Mouse (Mus musculus): ENCODE results near the gene Wfdc13. TPM values are rescaled to one million over a fixed set of nuclear protein-coding genes. Genes with fewer than 3 reads are reported as not detected.
A peak's percentile ranks its signal among the peaks of the same experiment; 100 is the strongest.

Gene Wfdc13
- total RNA-seq (2012; rRNA removed) = not detected in 2 replicates
- total RNA-seq (2014; rRNA removed) = not detected in 2 replicates
- polyA plus RNA-seq (2012; ENCODE audit: insufficient read length, low read depth) = not detected in 2 replicates

- TF ChIP-seq MAZ (IDR thresholded peaks at IDR 0.05; ENCODE audit: low read depth, low read length) (no peak), ZKSCAN1 (IDR thresholded peaks at IDR 0.05; ENCODE audit: borderline replicate concordance, low read depth, low read length) (no peak)
- no peak within 1 kb of the TSS for H3K9ac ChIP-seq (ENCODE audit: insufficient read depth, low read depth)
- dilution Hi-C loops (cut with MboI; ENCODE audit: extremely low pct_ligation_motif_present, extremely low pct_unique_long_range_greater_than_20kb, low sequenced_read_pairs) = no loop called here
- H3K27me3 ChIP-seq (replicated peaks) = peaks cover 69% of the 10 kb centered on the region
- no peaks in the 10 kb centered on the region for H3K79me2 ChIP-seq (replicated peaks; ENCODE audit: control insufficient read depth, extremely low read depth, insufficient read depth, poor library complexity, severe bottlenecking)
- H3K4me1 ChIP-seq (ENCODE audit: control insufficient read depth in 1 of 2, insufficient read depth in 2 of 2) = peaks cover 2 to 3% of the 10 kb centered on the region in 2 experiments; a peak in 3 of 4 replicates
- no peak for DNase-seq (ENCODE audit: extremely low read depth)
- no peak within 1 kb of the TSS for H3K27ac ChIP-seq (ENCODE audit: insufficient read depth, low read depth)
- H3K4me3 ChIP-seq (replicated peaks in 1 of 3; ENCODE audit: low read depth in 2 of 3, low read length in 2 of 3, poor library complexity in 1 of 3) = no peak within 1 kb of the TSS
- H3K4me2 ChIP-seq (ENCODE audit: insufficient read depth, low read depth, poor library complexity, severe bottlenecking) = no peak within 1 kb of the TSS
- H3K9me3 ChIP-seq (replicated peaks; ENCODE audit: low read length) = no peaks in the 10 kb centered on the region
- in situ Hi-C loops (cut with MboI; ENCODE audit: low pct_ligation_motif_present, low pct_unique_long_range_greater_than_20kb, low sequenced_read_pairs) = no loop called here
- no peaks in the 10 kb centered on the region for H3K36me3 ChIP-seq (replicated peaks in 1 of 2; ENCODE audit: control insufficient read depth in 1 of 2, insufficient read depth in 1 of 2, low read length in 1 of 2)
These were observed at the start of gene Wfdc13 for GRCm38 (mm10) chr2:164684807-164685206. Gene Wfdc13 (plus strand): TSS chr2:164685107.

GRCm38 (mm10) chr2:164635266-164635665, 49.6 kb upstream of the Wfdc13 start:
- in situ Hi-C loops (cut with MboI; ENCODE audit: low pct_ligation_motif_present, low pct_unique_long_range_greater_than_20kb, low sequenced_read_pairs) (no loop called here), dilution Hi-C loops (cut with MboI; ENCODE audit: extremely low pct_ligation_motif_present, extremely low pct_unique_long_range_greater_than_20kb, low sequenced_read_pairs) (no loop called here)
- Histone ChIP-seq H3K4me1 (ENCODE audit: control insufficient read depth in 1 of 2, insufficient read depth in 2 of 2) (no peaks in the 10 kb centered on the region), H3K4me2 (ENCODE audit: insufficient read depth, low read depth, poor library complexity, severe bottlenecking) (no peak overlapping the region), H3K79me2 (replicated peaks; ENCODE audit: control insufficient read depth, extremely low read depth, insufficient read depth, poor library complexity, severe bottlenecking) (no peaks in the 10 kb centered on the region), H3K4me3 (replicated peaks in 1 of 3; ENCODE audit: low read depth in 2 of 3, low read length in 2 of 3, poor library complexity in 1 of 3) (no peak overlapping the region), H3K9ac (ENCODE audit: insufficient read depth, low read depth) (no peak overlapping the region), H3K9me3 (replicated peaks; ENCODE audit: low read length) (peaks cover 7% of the 10 kb centered on the region), H3K27ac (ENCODE audit: insufficient read depth, low read depth) (no peak overlapping the region), H3K36me3 (replicated peaks in 1 of 2; ENCODE audit: control insufficient read depth in 1 of 2, insufficient read depth in 1 of 2, low read length in 1 of 2) (no peaks in the 10 kb centered on the region), H3K27me3 (replicated peaks) (peaks cover 57% of the 10 kb centered on the region)
- TF ChIP-seq POLR2A (IDR thresholded peaks at IDR 0.05; ENCODE audit: low read depth, low read length) = no peak
- peak; percentile 17; the same call in 1 of the 2 replicates for TF ChIP-seq SMC3 (IDR thresholded peaks at IDR 0.05; ENCODE audit: low read depth, low read length)
- TF ChIP-seq GABPA (IDR thresholded peaks at IDR 0.05; ENCODE audit: insufficient replicate concordance, low read depth, low read length) = no peak
- TF ChIP-seq ZKSCAN1 (IDR thresholded peaks at IDR 0.05; ENCODE audit: borderline replicate concordance, low read depth, low read length) = no peak
- no peak for TF ChIP-seq PAX5 (IDR thresholded peaks at IDR 0.05; ENCODE audit: low read length)
- TF ChIP-seq CTCF (conservative IDR thresholded peaks at IDR 0.05 in 1 of 2, IDR thresholded peaks at IDR 0.05 in 1 of 2; ENCODE audit: low read depth in 2 of 2, low read length in 2 of 2) = peak; percentile 11 to 57; a peak in 3 of 4 replicates
- DNase-seq (ENCODE audit: extremely low read depth) = peak; percentile 7

GRCm38 (mm10) chr2:164638696-164639095, 46.2 kb upstream of the Wfdc13 start, which contains the start of gene Wfdc16:
Gene Wfdc16 (minus strand): TSS chr2:164638796.
- TF ChIP-seq POLR2AphosphoS2 (IDR thresholded peaks at IDR 0.05; ENCODE audit: low read depth, low read length) (no peak), SIN3A (IDR thresholded peaks at IDR 0.05; ENCODE audit: low read length) (no peak), MXI1 (IDR thresholded peaks at IDR 0.05; ENCODE audit: low read depth, low read length) (no peak), PAX5 (IDR thresholded peaks at IDR 0.05; ENCODE audit: low read length) (no peak)
- Histone ChIP-seq H3K27ac (ENCODE audit: insufficient read depth, low read depth) (no peak within 1 kb of the TSS), H3K36me3 (replicated peaks in 1 of 2; ENCODE audit: control insufficient read depth in 1 of 2, insufficient read depth in 1 of 2, low read length in 1 of 2) (no peaks in the 10 kb centered on the region), H3K9me3 (replicated peaks; ENCODE audit: low read length) (peaks cover 7% of the 10 kb centered on the region), H3K27me3 (replicated peaks) (peaks cover 71% of the 10 kb centered on the region), H3K4me3 (replicated peaks in 1 of 3; ENCODE audit: low read depth in 2 of 3, low read length in 2 of 3, poor library complexity in 1 of 3) (no peak within 1 kb of the TSS), H3K4me1 (ENCODE audit: control insufficient read depth in 1 of 2, insufficient read depth in 2 of 2) (no peaks in the 10 kb centered on the region), H3K9ac (ENCODE audit: insufficient read depth, low read depth) (no peak within 1 kb of the TSS), H3K4me2 (ENCODE audit: insufficient read depth, low read depth, poor library complexity, severe bottlenecking) (no peak within 1 kb of the TSS), H3K79me2 (replicated peaks; ENCODE audit: control insufficient read depth, extremely low read depth, insufficient read depth, poor library complexity, severe bottlenecking) (no peaks in the 10 kb centered on the region)
- dilution Hi-C loops (cut with MboI; ENCODE audit: extremely low pct_ligation_motif_present, extremely low pct_unique_long_range_greater_than_20kb, low sequenced_read_pairs) (no loop called here), in situ Hi-C loops (cut with MboI; ENCODE audit: low pct_ligation_motif_present, low pct_unique_long_range_greater_than_20kb, low sequenced_read_pairs) (no loop called here)
- DNase-seq (ENCODE audit: extremely low read depth) = no peak

Data from CH12.LX (cell line).